Mouse (Mus musculus) gastrocnemius, postnatal 4 days (tissue): Measurements from ENCODE around the gene Sos2. TPM values are rescaled to one million over a fixed set of nuclear protein-coding genes. Genes with fewer than 3 reads are reported as not detected.

Experiments used
- microRNA-seq: library from miRNA; unstranded; fragments of <30 nt; microRNA quantifications from one replicate; pipeline ENCODE4 v1.2.0, GENCODE M21; 2021
- total RNA-seq, 2 experiments: library from RNA; stranded (reverse); gene quantifications; 2 replicates each; pipeline ENCODE4 v1.2.3; 2021

Gene Sos2
- total RNA-seq, 2 experiments from 2014 or later: 37.5 to 42.9 TPM

Small RNA genes within 50 kb of the gene (microRNA-seq; reads per million reads assigned to microRNA genes)
- not detected for gene Gm23018

Other genes starting within 250 kb of the Sos2 start
- gene Vcpkmt, start 98.8 kb downstream of the Sos2 start, total RNA-seq: 1 to 10 TPM; 4.9 to 7.2 TPM
- gene L2hgdh, start 43.0 kb upstream of the Sos2 start, total RNA-seq: 10 to 100 TPM; 38.1 to 38.9 TPM
- gene Atp5s, start 43.1 kb upstream of the Sos2 start, total RNA-seq: 10 to 100 TPM; 10.6 to 11.0 TPM
- gene Cdkl1, start 109.4 kb upstream of the Sos2 start, total RNA-seq: 1 to 10 TPM; 2.0 to 2.9 TPM
- gene Atl1, start 210.8 kb upstream of the Sos2 start, total RNA-seq: 1 to 10 TPM; 5.6 to 6.2 TPM
- gene Map4k5, start 211.3 kb upstream of the Sos2 start, total RNA-seq: 10 to 100 TPM; 33.7 to 40.4 TPM